Mouse (Mus musculus) kidney, postnatal 0 days (tissue): Measurements from ENCODE around the gene Prkcd. TPM values are rescaled to one million over a fixed set of nuclear protein-coding genes. Genes with fewer than 3 reads are reported as not detected.

ENCODE experiments used
- ATAC-seq: fragments of 200-750 bp; cut with Nextera tagmentation; replicated peaks from 2 replicates; pipeline ENCODE4 v1.8.0; 2017; ENCODE audit warnings: low read depth, moderate number of reproducible peaks, moderate TSS enrichment, moderate library complexity; ENCODE audit not compliant: low FRiP score
- DNase-seq: peaks from one replicate; pipeline ENCODE4 v3.0.0-alpha.2; 2016; ENCODE audit warnings: low spot score
- H3K27ac ChIP-seq: fragments of 300-500 bp; sonication (generic); 2 replicates; pipeline ENCODE4 v1.5.1; 2014; ENCODE audit warnings: mild to moderate bottlenecking
- H3K27me3 ChIP-seq: fragments of 300-500 bp; sonication (generic); 2 replicates; pipeline ENCODE4 v1.6.1; 2014; ENCODE audit warnings: low read length, mixed read lengths; ENCODE audit not compliant: insufficient read depth
- H3K36me3 ChIP-seq: fragments of 300-500 bp; sonication (generic); 2 replicates; pipeline ENCODE4 v1.6.1; 2014; ENCODE audit warnings: low read length, mixed read lengths; ENCODE audit not compliant: insufficient read depth
- H3K4me1 ChIP-seq: fragments of 300-500 bp; sonication (generic); replicated peaks from 2 replicates; pipeline ENCODE4 v1.6.1; 2014; ENCODE audit warnings: antibody characterized with exemption, low read length, mixed read lengths; ENCODE audit not compliant: insufficient read depth
- H3K4me2 ChIP-seq: fragments of 300-500 bp; sonication (generic); 2 replicates; pipeline ENCODE4 v1.6.1; 2014; ENCODE audit warnings: mild to moderate bottlenecking, low read length, moderate library complexity, mixed read lengths
- H3K4me3 ChIP-seq: fragments of 300-500 bp; sonication (generic); replicated peaks from 2 replicates; pipeline ENCODE4 v1.5.1; 2014; ENCODE audit warnings: low read depth, low read length
- H3K9ac ChIP-seq: fragments of 300-500 bp; sonication (generic); 2 replicates; pipeline ENCODE4 v1.6.1; 2014; ENCODE audit warnings: low read depth, low read length
- H3K9me3 ChIP-seq: fragments of 300-500 bp; sonication (generic); replicated peaks from 2 replicates; pipeline ENCODE4 v1.6.1; 2016; ENCODE audit warnings: low read length, inconsistent platforms, mixed read lengths
- CTCF ChIP-seq: IDR thresholded peaks from 2 replicates; pipeline ENCODE4 v1.5.1; 2016; ENCODE audit warnings: antibody characterized with exemption, low read depth, mild to moderate bottlenecking, moderate library complexity
- WGBS: fragments of 180-500 bp; shearing (Covaris S2); extraction: QIAGEN DNeasy Blood & Tissue Kit; methylation state at CpG from one replicate; pipeline ENCODE4 v1.1.7; 2014; 5-methylcytosine and 5-hydroxymethylcytosine counted together
- polyA plus RNA-seq: library from polyadenylated mRNA; unstranded; fragments of >200 nt; fragmentation: Nextera tagmentation; extraction: Ambion mirVana; gene quantifications from 2 replicates; pipeline ENCODE4 v1.2.1, GENCODE M21; 2015

The Prkcd gene
- polyA plus RNA-seq, 1 experiment from 2014 or later = 44.9 TPM

DNA sequence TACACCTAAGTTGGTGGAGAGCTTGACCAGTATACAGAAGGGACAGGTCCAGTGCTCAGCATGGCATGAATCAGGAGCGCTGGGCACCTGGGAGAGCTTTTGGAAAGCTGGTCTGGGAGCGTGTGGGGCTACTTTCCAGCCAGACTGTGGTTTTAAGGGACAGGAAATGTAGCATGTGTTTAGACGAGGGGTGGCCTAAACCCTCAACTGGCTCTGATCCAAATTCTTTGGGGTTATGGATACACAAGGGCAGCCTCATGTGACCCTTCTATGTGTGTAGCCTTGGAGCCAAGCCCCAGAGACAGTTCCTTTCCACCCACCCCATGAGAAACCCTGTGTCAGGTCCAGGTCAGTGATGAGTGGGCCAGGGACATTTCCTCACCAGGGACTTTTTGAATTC is 22.5 kb upstream of the Prkcd start:
- no peaks in the 10 kb centered on the region for H3K36me3 ChIP-seq
- no peaks in the 10 kb centered on the region for H3K9me3 ChIP-seq
- no peak for ATAC-seq
- H3K4me3 ChIP-seq = no peak overlapping the region
- no peaks in the 10 kb centered on the region for H3K27me3 ChIP-seq
- H3K4me2 ChIP-seq = no peak overlapping the region
- no peak overlapping the region for H3K9ac ChIP-seq
- no peak for DNase-seq
- no peak for TF ChIP-seq CTCF
- WGBS = 57% methylated on average over 3 of the region's 3 CpGs
- H3K4me1 ChIP-seq = 0 out of 2 replicates have a peak, but pooled peaks cover 11% of the 10 kb centered on the region
- H3K27ac ChIP-seq = no peak overlapping the region

DNA sequence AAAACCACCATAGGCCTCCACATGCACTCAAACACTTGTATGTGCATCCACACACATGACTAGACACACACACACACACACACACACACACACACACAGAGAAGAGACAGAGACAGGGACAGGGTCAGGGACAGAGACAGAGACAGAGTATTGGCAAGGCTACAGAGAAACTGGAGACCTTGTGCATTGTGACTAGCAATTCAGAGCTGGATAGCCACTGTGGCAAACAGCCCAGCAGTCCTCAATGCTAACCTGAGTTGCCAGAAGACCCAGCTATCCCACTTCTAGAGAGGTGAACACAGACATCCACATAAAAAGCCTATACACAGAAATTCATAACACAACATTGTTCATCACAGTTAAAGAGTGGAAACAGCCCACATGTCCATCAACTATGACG is 20.5 kb upstream of the Prkcd start:
- Histone ChIP-seq H3K4me3 (no peak overlapping the region), H3K27ac (no peak overlapping the region), H3K36me3 (no peaks in the 10 kb centered on the region), H3K4me1 (0 out of 2 replicates have a peak, but pooled peaks cover 11% of the 10 kb centered on the region), H3K4me2 (no peak overlapping the region), H3K9ac (no peak overlapping the region), H3K27me3 (no peaks in the 10 kb centered on the region), H3K9me3 (no peaks in the 10 kb centered on the region)
- DNase-seq (no peak), ATAC-seq (no peak)
- 65% methylated on average over 1 of the region's 1 CpGs for WGBS
- no peak for TF ChIP-seq CTCF

DNA sequence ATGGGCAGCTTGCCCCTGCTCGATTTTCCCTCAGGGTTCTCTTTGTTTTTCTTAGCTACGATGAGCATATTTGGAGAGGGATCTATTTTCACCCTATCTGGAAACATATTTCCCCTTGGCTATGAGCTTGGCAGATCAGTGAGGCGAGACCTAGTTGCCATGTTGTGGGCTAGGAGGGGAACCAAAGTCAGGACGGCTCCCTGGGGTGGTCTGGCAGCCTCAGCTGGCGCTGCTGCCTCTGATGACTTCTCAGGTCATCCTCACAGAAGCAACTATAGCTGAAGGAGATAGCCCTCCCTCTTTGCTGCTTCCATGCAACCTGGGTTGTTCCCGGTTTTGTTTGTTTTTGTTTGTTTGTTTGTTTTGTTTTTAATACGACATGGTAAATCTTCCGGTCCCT is 19.1 kb upstream of the Prkcd start:
- Histone ChIP-seq H3K9ac (no peak overlapping the region), H3K4me3 (no peak overlapping the region), H3K4me1 (0 out of 2 replicates have a peak, but pooled peaks cover 7% of the 10 kb centered on the region), H3K27me3 (no peaks in the 10 kb centered on the region), H3K9me3 (no peaks in the 10 kb centered on the region), H3K27ac (no peak overlapping the region), H3K4me2 (no peak overlapping the region), H3K36me3 (no peaks in the 10 kb centered on the region)
- DNase-seq (no peak), ATAC-seq (no peak)
- no peak for TF ChIP-seq CTCF
- WGBS = 54% methylated on average over 8 of the region's 8 CpGs

GRCm38 (mm10) chr14:30644026-30644425 is 18.0 kb upstream of the Prkcd start:
- H3K9ac ChIP-seq = no peak overlapping the region
- no peak overlapping the region for H3K4me2 ChIP-seq
- no peaks in the 10 kb centered on the region for H3K27me3 ChIP-seq
- 0 out of 2 replicates have a peak, but pooled peaks cover 6% of the 10 kb centered on the region for H3K4me1 ChIP-seq
- no peaks in the 10 kb centered on the region for H3K9me3 ChIP-seq
- ATAC-seq (no peak), DNase-seq (no peak)
- H3K27ac ChIP-seq = no peak overlapping the region
- WGBS = 91% methylated on average over 2 of the region's 2 CpGs
- no peak overlapping the region for H3K4me3 ChIP-seq
- H3K36me3 ChIP-seq = no peaks in the 10 kb centered on the region
- no peak for TF ChIP-seq CTCF

GRCm38 (mm10) chr14:30641748-30642147 is 15.7 kb upstream of the Prkcd start:
- H3K4me3 ChIP-seq = no peak overlapping the region
- 0 out of 2 replicates have a peak, but pooled peaks cover 3% of the 10 kb centered on the region for H3K4me1 ChIP-seq
- H3K9me3 ChIP-seq = no peaks in the 10 kb centered on the region
- TF ChIP-seq CTCF = no peak
- H3K27ac ChIP-seq = no peak overlapping the region
- no peak overlapping the region for H3K9ac ChIP-seq
- DNase-seq (no peak), ATAC-seq (no peak)
- H3K36me3 ChIP-seq = no peaks in the 10 kb centered on the region
- no peak overlapping the region for H3K4me2 ChIP-seq
- H3K27me3 ChIP-seq = no peaks in the 10 kb centered on the region
- WGBS = 63% methylated on average over 2 of the region's 2 CpGs

GRCm38 (mm10) chr14:30638686-30639085 is 12.7 kb upstream of the Prkcd start:
- ATAC-seq = no peak
- H3K36me3 ChIP-seq = no peaks in the 10 kb centered on the region
- no peak overlapping the region for H3K4me3 ChIP-seq
- H3K4me1 ChIP-seq = peaks cover 8% of the 10 kb centered on the region
- H3K9me3 ChIP-seq = no peaks in the 10 kb centered on the region
- H3K4me2 ChIP-seq = no peak overlapping the region
- DNase-seq = no peak
- TF ChIP-seq CTCF = no peak
- H3K27me3 ChIP-seq = no peaks in the 10 kb centered on the region
- H3K9ac ChIP-seq = no peak overlapping the region
- 74% methylated on average over 4 of the region's 4 CpGs for WGBS
- H3K27ac ChIP-seq = no peak overlapping the region

GRCm38 (mm10) chr14:30638009-30638408 is 12.0 kb upstream of the Prkcd start:
- H3K36me3 ChIP-seq = no peaks in the 10 kb centered on the region
- H3K9me3 ChIP-seq = no peaks in the 10 kb centered on the region
- H3K9ac ChIP-seq = no peak overlapping the region
- peaks cover 8% of the 10 kb centered on the region for H3K4me1 ChIP-seq
- no peak for TF ChIP-seq CTCF
- H3K4me2 ChIP-seq = no peak overlapping the region
- DNase-seq (no peak), ATAC-seq (no peak)
- no peaks in the 10 kb centered on the region for H3K27me3 ChIP-seq
- H3K4me3 ChIP-seq = no peak overlapping the region
- WGBS = 86% methylated on average over 4 of the region's 4 CpGs
- no peak overlapping the region for H3K27ac ChIP-seq
